Mouse (Mus musculus) limb, embryonic 14.5 days (tissue): ENCODE data around the gene Prr15l. TPM values are rescaled to one million over a fixed set of nuclear protein-coding genes. Genes with fewer than 3 reads are reported as not detected.
A peak's percentile ranks its signal among the peaks of the same experiment; 100 is the strongest.

Source experiments
- ATAC-seq: fragments of 200-750 bp; cut with Nextera tagmentation; 2 replicates; pipeline ENCODE4 v1.8.0; 2017; ENCODE audit warnings: low read depth, moderate number of reproducible peaks, moderate TSS enrichment; ENCODE audit not compliant: low FRiP score
- DNase-seq: peaks from one replicate; pipeline ENCODE4 v3.0.0-alpha.2; 2015; ENCODE audit warnings: low spot score
- H3K27ac ChIP-seq: fragments of 300-500 bp; sonication (generic); replicated peaks from 2 replicates; pipeline ENCODE4 v1.5.1; 2014; ENCODE audit warnings: low read depth, mild to moderate bottlenecking, low read length, moderate library complexity, mixed read lengths
- H3K27me3 ChIP-seq: fragments of 300-500 bp; sonication (generic); 2 replicates; pipeline ENCODE4 v1.6.1; 2014; ENCODE audit warnings: low read length, mixed read lengths; ENCODE audit not compliant: control insufficient read depth, insufficient read depth
- H3K36me3 ChIP-seq: fragments of 300-500 bp; sonication (generic); 2 replicates; pipeline ENCODE4 v1.6.1; 2014; ENCODE audit warnings: mild to moderate bottlenecking, low read length, moderate library complexity, mixed read lengths; ENCODE audit not compliant: control insufficient read depth, insufficient read depth
- H3K4me1 ChIP-seq: fragments of 300-500 bp; sonication (generic); 2 replicates; pipeline ENCODE4 v1.6.1; 2014; ENCODE audit warnings: antibody characterized with exemption, low read length, mixed read lengths; ENCODE audit not compliant: control insufficient read depth, insufficient read depth
- H3K4me2 ChIP-seq: fragments of 300-500 bp; sonication (generic); replicated peaks from 2 replicates; pipeline ENCODE4 v1.6.1; 2014; ENCODE audit warnings: low read depth, mild to moderate bottlenecking, low read length, moderate library complexity; ENCODE audit not compliant: severe bottlenecking
- H3K4me3 ChIP-seq: fragments of 300-500 bp; sonication (generic); replicated peaks from 2 replicates; pipeline ENCODE4 v1.5.1; 2014; ENCODE audit warnings: low read length
- H3K9ac ChIP-seq: fragments of 300-500 bp; sonication (generic); 2 replicates; pipeline ENCODE4 v1.6.1; 2014; ENCODE audit warnings: mild to moderate bottlenecking, low read depth, low read length, moderate library complexity; ENCODE audit not compliant: severe bottlenecking
- H3K9me3 ChIP-seq: fragments of 300-500 bp; sonication (generic); 2 replicates; pipeline ENCODE4 v1.6.1; 2016; ENCODE audit warnings: low read length; ENCODE audit not compliant: control insufficient read depth
- POLR2A ChIP-seq: fragments of 200-500 bp; IDR thresholded peaks from 2 replicates; pipeline ENCODE4 v1.8.0; 2012; ENCODE audit warnings: inconsistent platforms, mild to moderate bottlenecking, moderate library complexity, borderline replicate concordance; ENCODE audit not compliant: insufficient read depth, insufficient read length; ENCODE audit errors: extremely low read depth
- WGBS: fragments of 180-500 bp; shearing (Covaris S2); extraction: QIAGEN DNeasy Blood & Tissue Kit; methylation state at CpG from one replicate; pipeline ENCODE4 v1.1.7; 2014; 5-methylcytosine and 5-hydroxymethylcytosine counted together
- polyA plus RNA-seq, 2 experiments: library from polyadenylated mRNA; depleted of rRNA in 1 of 2; stranded (reverse) in 1 of 2; unstranded in 1 of 2; fragments of >200 nt; fragmentation: Nextera tagmentation in 1 of 2; extraction: Ambion mirVana in 1 of 2; gene quantifications; 2 replicates each; pipeline versions ENCODE4 v1.2.1 to v1.2.3; 2012 to 2014

The Prr15l gene
- polyA plus RNA-seq, 2 experiments: 1.2 to 3.3 TPM

- H3K27me3 ChIP-seq: no peaks in the 10 kb centered on the region
Measured at GRCm38 (mm10) chr11:96982355-96982754, 54.5 kb downstream of the Prr15l start.

GRCm38 (mm10) chr11:96982859-96983258 lies 55.0 kb downstream of the Prr15l start, which contains the start of gene Sp2:
TSS of gene Sp2 (minus strand) at chr11:96982959.
- ATAC-seq (no peak), DNase-seq (no peak)
- Histone ChIP-seq H3K27ac (no peak within 1 kb of the TSS), H3K9ac (no peak within 1 kb of the TSS), H3K4me2 (no peak within 1 kb of the TSS), H3K27me3 (no peaks in the 10 kb centered on the region), H3K9me3 (no peaks in the 10 kb centered on the region), H3K4me3 (no peak within 1 kb of the TSS), H3K36me3 (no peaks in the 10 kb centered on the region), H3K4me1 (peaks cover 33% of the 10 kb centered on the region)
- TF ChIP-seq POLR2A: no peak
- WGBS: 62% methylated on average over 7 of the region's 7 CpGs

More at GRCm38 (mm10) chr11:96982355-96982754, 54.5 kb downstream of the Prr15l start:
- no peaks in the 10 kb centered on the region for H3K36me3 ChIP-seq
- WGBS: 3% methylated on average over 7 of the region's 7 CpGs
- no peak overlapping the region for H3K4me2 ChIP-seq
- no peak overlapping the region for H3K9ac ChIP-seq
- no peak overlapping the region for H3K4me3 ChIP-seq
- TF ChIP-seq POLR2A: no peak
- DNase-seq: peak; percentile 49
- ATAC-seq: no peak
- H3K9me3 ChIP-seq: no peaks in the 10 kb centered on the region
- H3K4me1 ChIP-seq: peaks cover 28% of the 10 kb centered on the region
- no peak overlapping the region for H3K27ac ChIP-seq

DNA sequence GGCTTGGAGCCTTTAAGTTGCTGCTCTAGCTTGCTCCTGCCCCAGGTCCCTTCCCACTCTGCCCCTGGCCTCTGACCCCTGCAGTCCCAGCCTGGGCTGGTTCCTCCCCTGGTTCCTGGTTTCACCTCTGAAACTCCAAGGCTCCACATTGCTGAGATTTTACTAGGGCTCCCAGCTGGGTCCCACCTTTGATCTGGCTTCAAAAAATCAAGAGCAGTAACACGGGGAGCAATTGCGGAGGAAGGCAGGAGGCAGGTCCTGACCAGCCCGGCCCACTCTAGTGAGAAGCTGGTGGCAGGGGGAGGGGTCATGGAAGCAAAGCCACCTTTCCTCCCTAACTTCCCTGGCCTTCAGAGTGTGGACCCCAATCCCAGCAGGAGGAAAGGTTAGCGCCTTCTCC lies 57.0 kb downstream of the Prr15l start:
- H3K36me3 ChIP-seq: no peaks in the 10 kb centered on the region
- H3K4me3 ChIP-seq: no peak overlapping the region
- TF ChIP-seq POLR2A: no peak
- 8% methylated on average over 4 of the region's 4 CpGs for WGBS
- no peaks in the 10 kb centered on the region for H3K27me3 ChIP-seq
- H3K9me3 ChIP-seq: no peaks in the 10 kb centered on the region
- H3K4me1 ChIP-seq: peaks cover 36% of the 10 kb centered on the region
- DNase-seq (no peak), ATAC-seq (no peak)
- no peak overlapping the region for H3K27ac ChIP-seq
- no peak overlapping the region for H3K9ac ChIP-seq
- no peak overlapping the region for H3K4me2 ChIP-seq

- no peak overlapping the region for H3K4me3 ChIP-seq
- WGBS: 0% methylated on average over 3 of the region's 3 CpGs
- H3K27me3 ChIP-seq: no peaks in the 10 kb centered on the region
- H3K27ac ChIP-seq: no peak overlapping the region
- ATAC-seq (peak; percentile 56), DNase-seq (peak; percentile 53)
- H3K9me3 ChIP-seq: no peaks in the 10 kb centered on the region
- peaks cover 36% of the 10 kb centered on the region for H3K4me1 ChIP-seq
- H3K36me3 ChIP-seq: no peaks in the 10 kb centered on the region
- no peak for TF ChIP-seq POLR2A
- no peak overlapping the region; the same call in 1 of the 2 replicates for H3K4me2 ChIP-seq
- no peak overlapping the region for H3K9ac ChIP-seq
Measured at GRCm38 (mm10) chr11:96986463-96986862, 58.6 kb downstream of the Prr15l start.

Other genes starting within 250 kb of the Prr15l start
- gene Snx11, start 150.5 kb upstream of the Prr15l start, polyA plus RNA-seq (2012; rRNA removed): 28.3 and 28.7 TPM in 2 replicates
- gene Snx11, start 150.5 kb upstream of the Prr15l start, polyA plus RNA-seq (2014; fragmentation: Nextera tagmentation; extraction: Ambion mirVana): 11.9 and 13.3 TPM in 2 replicates
- gene Cbx1, start 139.0 kb upstream of the Prr15l start, polyA plus RNA-seq (2012; rRNA removed): 68.4 and 98.9 TPM in 2 replicates
- 87.8 and 98.5 TPM in 2 replicates for gene Cbx1, start 139.0 kb upstream of the Prr15l start, polyA plus RNA-seq (2014; fragmentation: Nextera tagmentation; extraction: Ambion mirVana)
- gene Nfe2l1, start 98.1 kb upstream of the Prr15l start, polyA plus RNA-seq (2012; rRNA removed): 94.5 and 125 TPM in 2 replicates
- gene Nfe2l1, start 98.1 kb upstream of the Prr15l start, polyA plus RNA-seq (2014; fragmentation: Nextera tagmentation; extraction: Ambion mirVana): 42.0 and 49.6 TPM in 2 replicates
- 117 and 141 TPM in 2 replicates for gene Copz2, start 78.2 kb upstream of the Prr15l start, polyA plus RNA-seq (2012; rRNA removed)
- gene Copz2, start 78.2 kb upstream of the Prr15l start, polyA plus RNA-seq (2014; fragmentation: Nextera tagmentation; extraction: Ambion mirVana): 201 and 210 TPM in 2 replicates
- 71.4 and 74.5 TPM in 2 replicates for gene Cdk5rap3, start 11.6 kb upstream of the Prr15l start, polyA plus RNA-seq (2012; rRNA removed)
- 79.6 and 83.6 TPM in 2 replicates for gene Cdk5rap3, start 11.6 kb upstream of the Prr15l start, polyA plus RNA-seq (2014; fragmentation: Nextera tagmentation; extraction: Ambion mirVana)
- 13.9 and 15.4 TPM in 2 replicates for gene Pnpo, start 15.9 kb downstream of the Prr15l start, polyA plus RNA-seq (2012; rRNA removed)
- 22.6 and 24.2 TPM in 2 replicates for gene Pnpo, start 15.9 kb downstream of the Prr15l start, polyA plus RNA-seq (2014; fragmentation: Nextera tagmentation; extraction: Ambion mirVana)
- 16.0 and 22.3 TPM in 2 replicates for gene Sp2, start 54.9 kb downstream of the Prr15l start, polyA plus RNA-seq (2012; rRNA removed)
- gene Sp2, start 54.9 kb downstream of the Prr15l start, polyA plus RNA-seq (2014; fragmentation: Nextera tagmentation; extraction: Ambion mirVana): 17.1 and 18.7 TPM in 2 replicates
- gene Sp6, start 85.3 kb downstream of the Prr15l start, polyA plus RNA-seq (2012; rRNA removed): 4.8 and 5.6 TPM in 2 replicates
- 3.9 and 4.5 TPM in 2 replicates for gene Sp6, start 85.3 kb downstream of the Prr15l start, polyA plus RNA-seq (2014; fragmentation: Nextera tagmentation; extraction: Ambion mirVana)
- gene Scrn2, start 101.8 kb downstream of the Prr15l start, polyA plus RNA-seq (2012; rRNA removed): 23.3 and 29.0 TPM in 2 replicates
- 20.3 and 21.4 TPM in 2 replicates for gene Scrn2, start 101.8 kb downstream of the Prr15l start, polyA plus RNA-seq (2014; fragmentation: Nextera tagmentation; extraction: Ambion mirVana)
- gene Lrrc46, start 113.3 kb downstream of the Prr15l start, polyA plus RNA-seq (2012; rRNA removed): 0.63 and 0.95 TPM in 2 replicates
- gene Lrrc46, start 113.3 kb downstream of the Prr15l start, polyA plus RNA-seq (2014; fragmentation: Nextera tagmentation; extraction: Ambion mirVana): 0.69 and 0.91 TPM in 2 replicates
- gene Mrpl10, start 113.5 kb downstream of the Prr15l start, polyA plus RNA-seq (2012; rRNA removed): 84.5 and 92.2 TPM in 2 replicates
- gene Mrpl10, start 113.5 kb downstream of the Prr15l start, polyA plus RNA-seq (2014; fragmentation: Nextera tagmentation; extraction: Ambion mirVana): 77.3 and 82.3 TPM in 2 replicates
- gene Osbpl7, start 122.5 kb downstream of the Prr15l start, polyA plus RNA-seq (2012; rRNA removed): 12.7 and 15.9 TPM in 2 replicates
- 6.9 and 7.0 TPM in 2 replicates for gene Osbpl7, start 122.5 kb downstream of the Prr15l start, polyA plus RNA-seq (2014; fragmentation: Nextera tagmentation; extraction: Ambion mirVana)
- gene Tbx21, start 187.2 kb downstream of the Prr15l start, polyA plus RNA-seq (2012; rRNA removed): 0.10 and 0.11 TPM in 2 replicates
- gene Tbx21, start 187.2 kb downstream of the Prr15l start, polyA plus RNA-seq (2014; fragmentation: Nextera tagmentation; extraction: Ambion mirVana): not detected in 2 replicates
- gene Tbkbp1, start 223.4 kb downstream of the Prr15l start, polyA plus RNA-seq (2012; rRNA removed): 62.2 and 82.9 TPM in 2 replicates
- 9.7 and 11.6 TPM in 2 replicates for gene Tbkbp1, start 223.4 kb downstream of the Prr15l start, polyA plus RNA-seq (2014; fragmentation: Nextera tagmentation; extraction: Ambion mirVana)